Mouse (Mus musculus) mature B cell (primary cell): ENCODE results near the gene Tubb2b.

ENCODE experiments used
- in situ Hi-C: fragments of 300-500 bp; cut with MboI; formaldehyde crosslinking; loops from 2 replicates; pipeline ENCODE4 v1.14.3; 2019

Tubb2b gene

DNA sequence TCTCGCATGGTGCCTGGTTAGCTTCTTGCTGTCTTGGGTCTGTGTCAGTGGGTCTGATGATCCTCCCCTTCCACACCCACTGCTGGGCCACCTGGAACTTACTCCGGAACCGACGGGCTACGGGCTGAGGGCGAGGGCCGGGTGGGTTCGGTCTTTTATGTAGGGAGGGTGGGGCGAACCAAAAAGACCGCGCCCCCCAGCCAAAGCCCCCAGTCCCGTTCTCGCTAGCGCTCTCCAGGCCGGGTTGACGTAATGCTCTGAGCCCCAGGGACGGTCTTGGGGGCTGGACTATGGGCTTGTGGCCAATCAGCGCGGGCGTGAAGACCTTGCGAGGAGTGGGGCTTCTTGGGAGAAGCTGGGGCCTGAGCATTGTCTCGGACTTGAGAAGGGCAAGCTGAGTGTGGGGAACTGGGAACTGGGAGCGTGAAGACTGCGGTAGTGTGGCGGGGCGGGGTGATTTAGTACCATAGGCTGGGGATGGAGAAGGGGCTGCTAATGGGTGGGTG is at the start of gene Tubb2b:
Gene Tubb2b (minus strand): TSS at position 241 of the 506 bp plus-strand sequence.
- in situ Hi-C loops = no loop called here

DNA sequence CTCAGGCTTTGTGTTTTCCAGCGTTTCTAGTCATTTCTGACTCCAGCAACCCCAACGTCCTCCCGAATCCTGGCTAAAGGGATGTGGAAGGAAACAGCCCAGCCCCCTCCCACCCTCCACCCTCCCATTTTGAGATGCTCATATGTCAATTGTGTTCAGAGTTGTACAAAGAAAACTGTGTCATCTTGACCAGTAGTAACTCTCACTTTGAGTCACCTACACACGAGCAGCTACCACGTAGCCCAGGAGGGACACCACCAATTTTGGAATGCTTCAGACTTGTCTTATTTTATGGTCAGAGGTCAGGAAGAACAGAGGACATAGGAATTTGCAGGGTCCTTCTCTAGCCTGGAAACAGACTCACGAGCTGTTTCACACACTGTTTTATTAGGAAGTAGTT is 43.8 kb upstream of the Tubb2b start:
- in situ Hi-C loops = no loop called here

- in situ Hi-C loops = no loop called here
These were observed 33.2 kb upstream of the Tubb2b start for GRCm38 (mm10) chr13:34163304-34163975.

DNA sequence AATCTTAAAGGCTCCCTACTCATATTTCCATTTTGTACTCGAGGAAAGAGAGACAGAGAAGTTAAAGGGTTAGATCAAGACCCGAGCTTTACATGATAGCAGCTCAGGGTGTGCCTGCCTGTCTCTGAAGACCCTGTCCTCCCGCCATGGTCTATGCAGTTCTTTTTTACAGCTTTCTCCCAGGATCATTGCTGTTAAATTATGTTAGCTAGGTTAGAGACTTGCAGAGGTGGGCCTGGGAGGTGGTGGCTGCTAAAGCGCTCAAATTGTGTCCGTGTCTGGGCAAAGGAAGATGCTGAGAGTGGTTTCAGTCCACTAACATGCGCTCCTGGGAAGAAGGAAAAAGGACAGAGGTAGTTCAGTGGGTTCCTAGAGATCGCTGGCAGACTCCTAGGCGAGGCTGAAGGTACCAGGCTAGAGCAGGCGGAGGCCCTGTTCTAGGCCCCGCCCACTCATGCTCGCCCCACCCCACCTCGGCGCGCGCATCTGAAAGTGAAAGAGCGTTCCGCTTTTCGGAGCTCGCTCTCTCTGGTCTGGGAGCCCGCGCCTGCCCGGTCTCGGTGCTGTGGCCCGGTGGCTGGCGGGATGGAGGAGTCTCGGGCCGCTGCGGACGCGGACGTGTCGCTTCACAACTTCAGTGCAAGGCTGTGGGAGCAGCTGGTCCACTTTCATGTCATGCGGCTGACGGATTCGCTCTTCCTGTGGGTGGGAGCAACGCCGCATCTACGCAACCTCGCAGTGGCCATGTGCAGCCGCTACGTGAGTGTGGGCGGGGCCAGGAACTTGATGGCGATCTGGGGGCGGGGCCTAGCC is 32.4 kb upstream of the Tubb2b start, which contains the start of gene Psmg4:
Gene Psmg4 (plus strand): TSS at position 474 of the 813 bp plus-strand sequence.
- in situ Hi-C loops = no loop called here

- in situ Hi-C loops = loop anchor here (10.0 kb wide), 1 partner anchor 115 kb away; no protein-coding TSS in a partner anchor
These were observed 29.7 kb upstream of the Tubb2b start for GRCm38 (mm10) chr13:34159926-34160325.

- in situ Hi-C loops = loop anchor here (10.0 kb wide), 1 partner anchor 113 kb away; no protein-coding TSS in a partner anchor
These were observed 27.4 kb upstream of the Tubb2b start for GRCm38 (mm10) chr13:34157596-34158157.

GRCm38 (mm10) chr13:34156840-34157185 is 26.5 kb upstream of the Tubb2b start:
- in situ Hi-C loops = loop anchor here (10.0 kb wide), 1 partner anchor 112 kb away; no protein-coding TSS in a partner anchor

DNA sequence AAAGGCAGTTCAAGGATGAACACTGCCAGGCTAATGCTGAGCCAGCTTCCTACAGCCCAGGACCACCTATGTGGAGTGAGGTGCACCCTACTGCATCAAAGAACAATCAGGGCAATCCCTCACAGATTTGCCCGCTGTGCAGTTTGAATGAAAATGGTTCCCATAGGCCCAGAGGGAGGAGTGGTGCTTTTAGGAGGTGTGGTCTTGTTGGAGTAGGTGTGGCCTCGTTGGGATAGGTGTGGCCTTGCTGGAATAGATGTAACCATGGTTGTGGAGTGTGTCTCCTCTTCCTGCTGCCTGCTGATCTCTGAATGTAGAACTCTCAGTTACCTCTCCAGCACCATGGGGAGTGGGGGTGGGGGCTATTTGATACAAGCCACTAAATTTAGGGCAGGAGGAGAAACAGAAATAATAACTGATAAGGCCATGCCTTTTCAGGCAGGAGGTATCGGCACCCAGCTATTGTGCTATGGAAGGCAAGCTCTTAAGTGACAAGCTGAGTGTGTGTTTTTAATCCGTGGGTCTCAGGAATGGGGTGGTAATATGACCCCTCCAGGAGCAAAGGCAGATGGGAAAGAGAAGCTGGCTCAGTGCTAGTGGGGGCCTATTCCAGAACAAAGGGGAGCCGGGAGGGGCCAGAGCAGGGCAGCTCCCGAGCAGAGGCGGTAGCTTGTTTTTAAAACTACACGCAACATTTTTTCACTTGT is 26.0 kb upstream of the Tubb2b start:
- in situ Hi-C loops = loop anchor here (10.0 kb wide), 1 partner anchor 111 kb away; no protein-coding TSS in a partner anchor

GRCm38 (mm10) chr13:34154931-34155272 is 24.6 kb upstream of the Tubb2b start:
- in situ Hi-C loops = loop anchor here (10.0 kb wide), 1 partner anchor 110 kb away; no protein-coding TSS in a partner anchor

GRCm38 (mm10) chr13:34154217-34154930 is 24.1 kb upstream of the Tubb2b start:
- in situ Hi-C loops = loop anchor here (10.0 kb wide), 1 partner anchor 110 kb away; no protein-coding TSS in a partner anchor

DNA sequence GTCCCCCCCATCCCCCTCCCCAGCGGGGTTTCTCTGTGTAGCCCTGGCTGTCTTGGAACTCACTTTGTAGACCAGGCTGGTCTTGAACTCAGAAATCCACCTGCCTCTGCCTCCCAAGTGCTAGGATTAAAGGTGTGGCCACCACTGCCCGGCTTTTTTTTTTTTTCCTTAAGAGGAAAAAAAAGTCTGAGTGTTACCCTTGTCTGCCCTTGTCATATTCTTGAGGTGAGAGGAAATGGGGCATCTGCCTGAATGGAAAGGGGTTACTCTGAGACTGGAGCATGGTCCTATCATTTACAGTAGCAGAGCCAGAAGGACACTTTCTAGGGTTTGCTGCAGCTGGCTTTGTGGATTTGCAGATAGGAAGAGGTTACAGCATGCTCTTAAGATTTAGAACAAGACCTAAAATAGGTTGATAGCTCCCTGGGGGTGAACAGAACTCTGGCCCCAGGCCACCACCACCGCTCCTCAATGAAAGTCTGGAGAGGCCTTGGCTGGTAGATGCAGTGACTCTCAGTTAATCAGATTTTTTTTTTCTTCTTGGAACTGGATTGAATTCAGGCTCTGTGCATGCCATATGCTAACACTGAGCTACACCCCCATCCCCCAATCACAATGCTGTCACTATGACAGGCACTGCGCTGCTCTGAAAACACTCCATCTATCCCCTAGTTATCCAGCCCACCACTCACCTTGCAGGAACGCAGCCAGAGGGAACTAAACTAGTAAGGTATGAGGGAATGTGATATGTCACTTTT is 23.2 kb upstream of the Tubb2b start:
- in situ Hi-C loops = loop anchor here (10.0 kb wide), 1 partner anchor 109 kb away; no protein-coding TSS in a partner anchor

- in situ Hi-C loops = loop anchor here (10.0 kb wide), 1 partner anchor 108 kb away; no protein-coding TSS in a partner anchor
These were observed 22.4 kb upstream of the Tubb2b start for GRCm38 (mm10) chr13:34152695-34153094.

DNA sequence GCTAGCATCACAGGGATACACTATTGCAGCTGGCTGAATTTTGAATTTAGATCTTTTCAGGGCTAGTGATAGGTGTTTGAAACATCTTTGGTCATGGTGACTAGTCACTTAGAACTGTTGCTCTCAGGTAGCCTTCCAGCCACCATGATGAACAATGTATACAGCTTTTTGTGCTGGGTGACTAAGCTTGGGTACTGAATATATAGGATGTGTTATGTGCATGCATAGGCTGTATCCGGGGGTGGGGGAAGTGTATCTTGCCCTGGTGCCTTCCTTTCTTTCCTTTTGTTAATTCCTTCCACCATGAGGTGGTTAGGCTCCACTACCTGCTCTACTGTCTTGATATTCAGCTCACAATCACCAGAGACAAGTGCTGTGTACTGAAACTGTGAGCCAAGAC is 21.2 kb upstream of the Tubb2b start:
- in situ Hi-C loops = loop anchor here (10.0 kb wide), 1 partner anchor 107 kb away; no protein-coding TSS in a partner anchor

- in situ Hi-C loops = loop anchor here (10.0 kb wide), 1 partner anchor 106 kb away; no protein-coding TSS in a partner anchor
These were observed 20.2 kb upstream of the Tubb2b start for GRCm38 (mm10) chr13:34150271-34151027.

DNA sequence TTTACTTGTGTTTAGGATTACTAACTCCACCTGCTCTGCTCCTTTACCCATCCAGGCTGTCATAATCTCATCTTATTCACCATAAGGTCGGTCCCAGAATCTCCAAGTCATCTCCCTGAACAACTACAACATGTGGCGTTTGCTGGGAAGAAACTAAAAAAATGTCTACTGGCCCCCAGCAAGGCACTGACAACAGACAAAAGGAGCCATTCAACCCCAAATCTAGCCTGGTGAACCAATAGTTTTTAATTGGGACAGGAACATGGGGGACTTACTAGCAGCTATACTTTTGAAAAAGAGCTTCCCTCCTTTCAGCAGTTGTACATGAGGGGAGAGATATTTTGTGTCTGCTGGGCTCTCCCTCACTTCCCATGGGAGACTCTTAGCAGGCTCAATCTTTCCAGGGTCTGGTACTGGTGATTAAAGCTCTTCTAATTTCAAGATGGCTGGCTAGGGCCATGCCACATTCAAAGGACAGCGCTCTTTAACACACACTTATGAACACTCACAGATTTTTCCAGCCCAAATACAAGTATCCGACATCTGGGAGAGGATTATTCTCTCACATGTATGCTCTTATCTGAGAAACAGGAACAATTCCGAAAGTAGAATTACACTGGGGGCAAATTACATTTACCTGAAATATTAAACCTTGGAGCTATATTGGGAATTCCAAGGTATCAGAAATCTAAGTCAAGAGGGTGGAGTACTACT is 19.4 kb upstream of the Tubb2b start:
- in situ Hi-C loops = loop anchor here (10.0 kb wide), 1 partner anchor 105 kb away; no protein-coding TSS in a partner anchor

GRCm38 (mm10) chr13:34148767-34149392 is 18.6 kb upstream of the Tubb2b start:
- in situ Hi-C loops = no loop called here

DNA sequence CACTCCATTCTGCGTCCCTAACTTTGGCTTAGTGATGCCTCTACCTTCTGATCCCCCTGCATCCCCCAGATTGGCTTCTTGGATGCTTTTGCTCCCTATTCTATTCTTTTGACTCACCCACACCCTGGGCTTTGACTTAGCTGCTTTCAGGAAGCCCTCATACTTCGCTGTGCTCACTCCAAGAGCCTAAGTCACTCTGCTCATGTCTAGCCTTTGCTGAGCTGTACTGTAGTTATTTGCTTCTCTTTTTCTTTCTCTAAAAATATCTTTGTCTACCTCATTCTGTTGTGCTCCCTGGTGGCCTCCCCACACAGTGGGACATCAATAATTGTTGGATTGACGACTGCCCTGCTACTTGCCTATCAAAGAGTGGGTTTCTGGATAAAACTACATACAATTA is 17.9 kb upstream of the Tubb2b start:
- in situ Hi-C loops = no loop called here

DNA sequence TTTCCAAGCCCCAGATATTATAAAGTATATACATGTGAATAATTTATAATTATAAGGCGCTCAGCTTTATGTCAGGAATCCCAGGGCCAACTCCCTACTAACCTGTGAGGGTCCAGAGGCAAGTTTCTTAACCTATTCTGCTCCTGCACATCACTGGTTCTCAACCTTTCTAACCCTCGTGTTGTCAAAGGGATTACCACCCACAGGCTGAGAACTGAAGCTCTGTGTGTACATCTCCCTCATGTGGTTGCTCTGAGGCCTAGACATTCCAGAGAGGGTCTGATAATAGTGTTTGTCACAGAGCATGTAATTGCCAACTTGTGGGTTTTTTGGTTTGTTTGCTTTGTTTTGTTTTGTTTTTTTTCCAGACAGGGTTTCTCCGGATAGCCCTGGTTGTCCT is 16.6 kb upstream of the Tubb2b start:
- in situ Hi-C loops = no loop called here
